Mouse (Mus musculus) E14TG2a.4 (cell line): ENCODE results near the gene Lrit3.
"Not testable (repeated sequence)": the region's sequence is repeated elsewhere in the genome, so short reads cannot be mapped to it uniquely, and the experiment has no call there.

Experiments used
- H3K27me3 ChIP-seq: 2 replicates; pipeline ENCODE4 v1.6.1; 2014; ENCODE audit warnings: low read length, control low read depth; ENCODE audit not compliant: insufficient read depth
- H3K36me3 ChIP-seq: 2 replicates; pipeline ENCODE4 v1.6.1; 2014; ENCODE audit warnings: low read length, control low read depth; ENCODE audit not compliant: insufficient read depth
- H3K4me1 ChIP-seq: replicated peaks from 2 replicates; pipeline ENCODE4 v1.6.1; 2014; ENCODE audit warnings: low read depth, low read length, control low read depth
- H3K4me3 ChIP-seq: replicated peaks from 2 replicates; pipeline ENCODE4 v1.5.1; 2014; ENCODE audit warnings: mild to moderate bottlenecking, low read length
- H3K9me3 ChIP-seq: 2 replicates; pipeline ENCODE4 v1.6.1; 2014; ENCODE audit warnings: low read length, control low read depth
- CTCF ChIP-seq: conservative IDR thresholded peaks from 2 replicates; pipeline ENCODE4 v1.5.1; 2014; ENCODE audit warnings: low read length
- NANOG ChIP-seq: IDR thresholded peaks from 2 replicates; pipeline ENCODE4 v1.6.1; 2014; ENCODE audit warnings: borderline replicate concordance, low read length, mixed read lengths
- POU5F1 ChIP-seq: IDR thresholded peaks from 2 replicates; pipeline ENCODE4 v1.6.1; 2014; ENCODE audit warnings: low read length, borderline replicate concordance

The Lrit3 gene

DNA sequence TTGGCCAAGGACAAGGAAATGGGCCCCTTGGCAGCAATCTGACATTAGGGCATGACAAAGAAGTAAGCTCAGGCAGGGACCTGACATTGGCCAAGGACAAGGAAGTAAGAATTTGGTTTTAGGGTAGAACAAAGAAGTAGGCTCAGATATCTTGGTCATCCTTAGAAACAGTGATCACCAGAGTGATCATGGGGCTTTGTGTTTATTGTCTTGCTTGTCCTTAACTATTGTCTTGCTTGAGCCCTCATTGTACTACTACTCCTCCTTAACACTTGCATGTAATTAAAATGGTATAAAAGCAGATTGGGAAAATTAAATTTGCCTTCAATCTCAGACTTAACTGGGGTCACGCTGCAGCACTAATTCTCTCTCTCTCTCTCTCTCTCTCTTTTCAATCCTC, 46.2 kb downstream of the Lrit3 start:
- Histone ChIP-seq H3K9me3 (peaks cover 53% of the 10 kb centered on the region), H3K4me1 (peaks cover 27% of the 10 kb centered on the region)
- H3K36me3 ChIP-seq, H3K27me3 ChIP-seq, H3K4me3 ChIP-seq: not testable (repeated sequence)
- TF ChIP-seq NANOG, result peak; percentile 63; the same call in 1 of the 2 replicates

DNA sequence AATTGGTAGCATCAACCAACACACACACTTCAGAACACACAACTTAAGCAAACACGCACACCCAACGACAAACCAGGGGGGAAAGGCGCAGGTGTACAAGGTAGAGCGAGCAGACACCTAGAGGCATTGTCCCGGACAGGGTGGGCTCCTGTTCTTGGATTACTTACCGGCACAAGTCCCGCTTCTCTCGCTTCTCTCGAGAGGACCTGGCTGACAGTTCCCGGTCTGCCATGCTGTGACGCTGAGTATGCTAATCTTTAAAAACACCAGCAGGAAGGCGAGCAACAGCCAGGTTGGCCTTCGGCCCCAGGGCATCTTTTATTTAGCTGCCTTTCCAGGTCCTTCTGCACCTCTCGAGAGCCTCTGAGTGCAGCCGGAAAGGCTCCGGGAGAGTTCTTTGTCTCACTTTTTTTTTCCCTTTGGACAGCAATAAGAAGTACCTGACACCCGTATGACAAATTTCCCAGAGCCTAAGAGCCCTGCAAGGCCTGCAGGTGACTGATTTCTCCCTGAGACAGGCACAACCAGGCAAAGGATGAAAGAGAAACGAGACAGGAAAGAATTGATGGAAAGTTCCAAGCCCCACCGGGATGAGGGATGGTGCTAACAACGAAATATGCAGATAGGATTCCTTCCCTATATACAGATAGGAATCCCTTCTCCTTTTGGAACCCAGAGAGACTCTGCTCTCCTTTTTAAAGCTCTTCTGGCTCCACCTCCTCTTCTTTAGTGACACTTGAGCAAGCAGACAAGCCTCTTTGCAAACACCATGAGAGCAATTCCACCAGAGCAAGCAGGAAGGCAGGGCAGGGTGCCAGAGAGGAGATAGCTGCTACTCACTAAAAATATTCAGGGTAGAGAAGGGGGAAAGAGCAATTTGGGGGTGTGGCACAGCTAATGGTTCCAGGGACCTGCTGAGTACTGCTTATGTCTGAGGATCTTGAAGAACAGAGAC, 48.9 kb downstream of the Lrit3 start, which contains the start of gene Egf:
TSS of gene Egf (minus strand) at position 667 of the 955 bp plus-strand sequence.
- H3K4me3 ChIP-seq, result 0 out of 2 replicates have a peak within 1 kb of the TSS, but pooled peaks have one; percentile 7
- TF ChIP-seq NANOG, result no peak; the same call in 1 of the 2 replicates
- H3K4me1 ChIP-seq, result peaks cover 27% of the 10 kb centered on the region
- H3K36me3 ChIP-seq, result no peaks in the 10 kb centered on the region
- H3K9me3 ChIP-seq, result peaks cover 32% of the 10 kb centered on the region
- H3K27me3 ChIP-seq, result peaks cover 15% of the 10 kb centered on the region; the same call in 1 of the 2 replicates

DNA sequence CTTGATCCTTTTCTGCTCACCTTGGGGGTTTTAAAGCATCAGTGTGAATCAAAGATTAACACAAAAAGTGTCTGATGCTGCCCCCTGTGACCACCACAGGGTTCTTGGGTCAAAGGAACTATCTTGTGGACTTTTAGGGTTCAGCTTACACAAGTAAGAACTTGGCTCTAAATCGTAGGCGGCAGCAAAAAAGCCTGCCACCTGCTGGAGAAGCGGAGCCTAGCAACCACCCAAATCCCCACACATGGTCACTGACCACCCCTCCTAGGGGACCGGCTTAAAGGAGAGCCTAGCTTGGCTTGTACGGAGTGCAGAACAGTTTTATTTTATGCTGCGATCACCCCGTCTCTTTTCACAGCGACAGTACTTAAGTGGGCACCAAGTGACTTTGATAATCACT, 59.0 kb downstream of the Lrit3 start:
- Histone ChIP-seq H3K4me3 (no peak overlapping the region), H3K27me3 (peaks cover 4% of the 10 kb centered on the region; the same call in 1 of the 2 replicates), H3K9me3 (peaks cover 7% of the 10 kb centered on the region; the same call in 1 of the 2 replicates), H3K4me1 (no peaks in the 10 kb centered on the region), H3K36me3 (no peaks in the 10 kb centered on the region)
- TF ChIP-seq POU5F1, result no peak
- TF ChIP-seq NANOG, result no peak
- peak; percentile 87 for TF ChIP-seq CTCF

DNA sequence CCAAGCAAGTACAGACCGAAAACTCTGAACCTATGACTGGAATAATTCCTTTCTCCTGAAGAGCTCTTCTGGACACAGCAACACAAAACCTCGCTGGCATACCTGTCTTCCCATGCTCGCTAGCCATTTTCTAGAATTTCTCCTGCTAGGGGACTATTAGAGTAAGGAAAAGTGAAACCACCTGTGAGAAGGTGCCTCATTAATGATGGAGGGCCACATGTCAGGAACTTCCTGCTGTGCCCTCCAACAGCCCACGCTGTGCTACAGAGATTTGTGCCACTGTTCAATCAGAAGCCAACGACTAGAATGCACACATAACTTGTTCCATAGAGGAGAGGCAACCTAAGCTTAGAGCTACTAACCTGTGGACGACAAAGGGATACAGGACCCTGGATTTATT, 61.0 kb downstream of the Lrit3 start:
- TF ChIP-seq NANOG (no peak), POU5F1 (no peak), CTCF (no peak)
- Histone ChIP-seq H3K36me3 (no peaks in the 10 kb centered on the region), H3K27me3 (peaks cover 4% of the 10 kb centered on the region; the same call in 1 of the 2 replicates), H3K4me3 (no peak overlapping the region), H3K4me1 (no peaks in the 10 kb centered on the region), H3K9me3 (peaks cover 7% of the 10 kb centered on the region; the same call in 1 of the 2 replicates)

DNA sequence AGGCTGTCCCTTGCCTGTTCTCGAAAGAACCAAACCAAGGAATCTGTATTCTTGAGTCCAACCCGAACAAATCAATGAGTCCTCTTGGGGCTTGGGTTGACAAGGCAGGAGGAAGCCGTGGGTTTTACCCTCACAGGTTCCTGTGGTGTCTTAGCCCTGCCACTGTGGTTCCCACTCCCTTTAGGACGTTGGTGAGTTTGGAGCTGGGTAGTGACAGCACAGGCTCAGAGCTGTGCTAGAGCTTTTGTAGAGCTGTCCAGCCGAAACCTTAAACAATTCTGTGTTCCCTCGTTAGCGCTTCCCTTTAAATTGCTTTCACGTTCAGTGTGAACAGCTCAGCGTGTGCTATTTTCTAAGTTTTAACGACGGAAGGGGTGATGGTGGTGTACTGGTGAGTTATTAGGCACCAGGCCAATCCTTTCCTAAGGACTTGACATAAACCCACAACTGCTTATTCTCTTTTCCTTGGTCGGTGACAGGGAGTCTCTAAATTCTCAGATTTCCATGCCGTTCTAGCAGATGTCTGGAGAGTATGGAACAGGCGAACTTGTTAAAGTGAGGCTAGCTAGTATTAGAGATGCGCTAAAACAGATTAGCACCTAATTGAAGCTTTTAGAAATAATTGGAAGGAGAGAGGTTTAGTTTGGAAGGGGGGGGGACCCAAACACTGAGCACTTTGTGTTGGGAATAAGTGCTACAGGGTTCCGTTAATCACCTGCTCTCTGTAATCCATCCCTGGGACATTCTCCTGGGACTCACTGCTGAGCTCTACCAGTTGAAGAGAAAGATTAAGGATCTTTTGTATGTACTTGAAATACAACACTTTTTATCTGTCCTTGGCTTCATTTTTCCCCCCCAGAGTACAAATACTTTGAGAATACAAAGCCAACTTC, 65.3 kb downstream of the Lrit3 start:
- TF ChIP-seq CTCF (no peak), POU5F1 (no peak), NANOG (no peak)
- H3K4me3 ChIP-seq, result no peak overlapping the region
- H3K4me1 ChIP-seq, result no peaks in the 10 kb centered on the region
- peaks cover 7% of the 10 kb centered on the region; the same call in 1 of the 2 replicates for H3K27me3 ChIP-seq
- no peaks in the 10 kb centered on the region for H3K36me3 ChIP-seq
- H3K9me3 ChIP-seq, result no peaks in the 10 kb centered on the region
